Mouse (Mus musculus): ENCODE data around the gene Acap2.

Acap2 gene

DNA sequence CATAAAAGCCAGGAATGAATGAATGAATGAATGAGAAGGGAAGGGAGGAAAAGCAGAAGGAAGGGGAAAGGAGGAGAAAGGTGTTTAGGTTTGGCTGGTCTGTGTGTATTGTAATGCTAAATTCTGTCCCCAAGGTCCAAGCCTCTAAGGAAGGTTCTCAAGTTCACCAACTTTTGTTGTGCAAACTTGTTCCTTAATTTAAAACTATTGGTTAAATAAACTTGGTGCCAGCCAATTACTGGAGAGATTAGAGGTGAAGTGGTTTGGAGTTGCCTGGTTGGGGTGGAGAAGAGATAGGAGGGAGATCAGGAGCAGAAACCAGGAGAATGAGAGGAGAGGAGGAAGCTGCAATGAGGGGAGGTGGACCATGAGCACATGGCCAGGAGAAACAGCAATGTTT, 31.4 kb downstream of the Acap2 start:
- DNase-seq (ENCODE audit: low spot score in 2 of 2): no peak

DNA sequence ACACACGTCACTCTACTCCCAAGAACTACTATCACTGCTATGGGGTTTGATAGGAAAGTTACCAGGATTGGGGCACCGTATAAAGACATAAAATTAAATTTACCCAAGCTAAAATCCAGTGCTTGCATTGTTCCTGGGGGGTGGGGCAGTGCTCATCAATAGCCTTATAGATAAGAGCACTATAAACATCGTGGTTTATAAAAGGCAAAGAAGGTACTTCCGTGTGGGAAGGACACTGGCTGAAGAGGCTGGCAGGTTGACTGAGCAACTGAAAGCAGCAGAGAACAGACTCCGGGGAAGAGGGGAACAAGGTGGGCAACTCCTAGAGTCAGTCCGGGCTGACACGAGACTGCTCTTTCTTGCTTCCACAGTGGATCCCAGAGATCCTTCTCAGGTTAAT, 33.1 kb downstream of the Acap2 start:
- no peak for DNase-seq (ENCODE audit: low spot score in 2 of 2)

DNA sequence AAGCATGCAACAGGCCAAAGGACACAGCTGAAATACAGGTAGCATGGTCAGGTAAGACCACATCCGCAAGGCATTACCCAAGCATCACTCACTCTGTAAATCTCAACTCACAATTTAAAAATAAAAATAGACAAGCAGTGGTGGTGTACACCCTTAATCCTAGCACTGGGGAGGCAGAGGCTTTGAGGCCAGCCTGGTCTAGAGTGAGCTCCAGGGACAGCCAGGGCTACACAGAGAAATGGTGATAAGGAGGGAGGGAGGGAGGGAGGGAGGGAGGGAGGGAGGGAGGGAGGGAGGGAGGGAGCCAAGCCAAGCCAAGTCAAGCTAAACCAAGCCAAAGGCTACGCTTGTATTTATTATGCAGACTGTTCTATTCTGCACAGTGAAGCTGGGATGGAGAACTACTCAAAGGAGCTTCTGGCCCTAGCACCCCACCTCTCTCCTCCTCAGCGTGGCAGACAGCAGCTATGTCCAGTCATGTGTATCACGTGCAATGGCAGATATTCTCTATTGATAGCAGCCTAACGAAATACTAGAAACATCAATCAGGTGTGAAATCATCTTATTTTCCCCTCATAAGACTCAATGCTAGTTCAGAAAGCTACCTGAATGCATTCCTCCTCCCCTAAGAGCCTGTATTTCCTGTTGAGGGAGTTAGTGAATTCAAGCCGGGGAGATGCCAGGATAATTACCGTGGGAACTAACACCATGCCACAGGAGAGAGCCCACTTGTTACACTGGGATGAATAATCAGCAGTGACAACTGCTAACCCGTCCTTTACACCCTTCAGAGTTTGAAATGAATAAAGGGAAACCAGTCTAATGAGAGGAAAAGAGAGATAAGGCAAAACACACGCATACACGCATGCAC, 33.8 kb downstream of the Acap2 start:
- no peak for DNase-seq (ENCODE audit: low spot score in 2 of 2)

DNA sequence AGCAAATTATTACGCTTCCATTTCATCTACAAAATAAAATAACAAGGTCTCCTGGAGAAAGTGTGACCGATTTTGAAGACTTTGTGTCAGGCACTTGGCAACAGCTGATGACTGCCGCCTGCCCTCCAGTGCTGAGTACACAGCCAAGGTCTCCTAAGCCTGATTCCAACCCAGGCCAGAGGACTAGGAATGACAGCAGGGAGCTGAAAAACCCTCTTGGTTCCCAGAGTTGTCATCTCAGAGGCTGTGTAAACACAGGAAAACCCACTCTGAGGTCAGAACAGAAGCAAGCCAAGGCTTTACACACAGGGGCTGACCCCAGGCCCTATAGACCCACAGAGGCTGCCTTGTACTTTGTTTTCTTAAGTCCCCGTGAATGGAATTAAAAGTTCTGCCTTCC, 35.1 kb downstream of the Acap2 start:
- no peak for DNase-seq (ENCODE audit: low spot score in 2 of 2)

DNA sequence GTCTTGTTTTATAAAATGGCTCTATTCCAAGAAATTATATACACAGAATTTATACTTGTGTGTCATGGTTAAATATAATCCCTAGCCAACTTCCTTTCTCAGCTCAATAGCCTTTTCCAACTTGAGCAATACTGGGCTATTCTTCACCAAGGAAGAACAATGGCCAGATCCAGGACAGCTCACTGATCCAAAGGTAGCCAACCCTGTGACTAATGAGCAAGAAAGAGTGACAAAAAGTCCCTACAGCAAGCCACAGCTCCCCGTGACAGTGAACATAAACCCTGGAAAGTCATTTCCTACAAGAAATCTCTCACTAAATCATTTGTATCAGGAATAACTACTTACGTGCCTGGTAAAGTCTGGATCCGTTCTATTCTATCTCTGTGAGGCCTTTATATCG, 35.6 kb downstream of the Acap2 start:
- DNase-seq (ENCODE audit: low spot score in 2 of 2): no peak

DNA sequence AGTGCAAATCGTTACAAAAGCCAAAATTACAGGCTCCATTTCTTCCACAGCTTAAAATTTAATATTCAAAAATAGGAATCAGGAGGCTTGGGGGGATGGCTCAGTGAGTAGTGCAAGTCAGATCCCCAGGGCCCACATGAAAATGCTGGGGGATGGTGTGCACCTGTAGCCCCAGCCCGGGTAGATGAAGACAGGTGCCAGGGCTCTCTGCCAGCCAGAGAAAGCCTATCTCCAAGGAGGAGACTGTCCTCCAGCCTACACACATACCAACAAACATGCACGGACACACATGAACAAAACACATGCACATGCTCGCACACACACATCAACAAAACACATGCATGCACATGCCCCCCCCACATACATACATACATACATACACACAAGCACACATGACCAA, 36.9 kb downstream of the Acap2 start:
- no peak for DNase-seq (ENCODE audit: low spot score in 2 of 2)

DNA sequence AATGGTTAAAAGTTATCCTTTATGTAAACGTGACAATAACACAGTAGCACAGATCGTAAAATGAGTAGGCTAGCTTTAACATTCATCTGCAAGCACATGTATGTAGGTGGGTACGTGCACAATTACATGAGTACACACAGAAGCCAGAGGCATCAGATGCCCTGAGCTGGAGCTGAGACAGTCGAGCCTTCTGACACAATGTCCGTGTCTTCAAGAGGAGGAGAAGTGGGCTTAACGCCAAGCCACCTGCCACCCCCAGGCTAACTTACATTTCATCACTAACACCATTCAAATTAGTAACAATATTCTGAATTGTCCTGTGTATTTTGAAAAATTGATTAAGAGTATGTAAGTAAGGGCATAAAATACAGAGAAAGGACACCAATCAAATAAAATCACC, 40.6 kb downstream of the Acap2 start:
- DNase-seq (ENCODE audit: low spot score in 2 of 2): no peak

DNA sequence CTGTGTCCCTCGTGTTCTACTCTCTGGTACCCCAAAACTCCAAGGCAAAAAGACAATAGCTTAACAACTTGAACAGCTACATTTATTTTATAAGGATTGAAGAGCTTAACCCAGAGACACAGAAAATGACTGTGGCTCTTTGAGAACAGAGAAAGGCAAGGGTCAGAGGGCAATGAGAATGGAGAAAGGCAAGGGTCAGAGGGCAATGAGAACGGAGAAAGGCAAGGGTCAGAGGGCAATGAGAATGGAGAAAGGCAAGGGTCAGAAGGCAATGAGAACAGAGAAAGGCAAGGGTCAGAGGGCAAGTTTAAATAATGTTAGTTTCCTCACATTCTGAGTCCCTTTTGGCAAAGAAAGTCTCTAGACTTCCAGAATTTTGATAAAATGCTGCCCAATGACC, 41.6 kb downstream of the Acap2 start:
- DNase-seq (ENCODE audit: low spot score in 2 of 2): no peak

DNA sequence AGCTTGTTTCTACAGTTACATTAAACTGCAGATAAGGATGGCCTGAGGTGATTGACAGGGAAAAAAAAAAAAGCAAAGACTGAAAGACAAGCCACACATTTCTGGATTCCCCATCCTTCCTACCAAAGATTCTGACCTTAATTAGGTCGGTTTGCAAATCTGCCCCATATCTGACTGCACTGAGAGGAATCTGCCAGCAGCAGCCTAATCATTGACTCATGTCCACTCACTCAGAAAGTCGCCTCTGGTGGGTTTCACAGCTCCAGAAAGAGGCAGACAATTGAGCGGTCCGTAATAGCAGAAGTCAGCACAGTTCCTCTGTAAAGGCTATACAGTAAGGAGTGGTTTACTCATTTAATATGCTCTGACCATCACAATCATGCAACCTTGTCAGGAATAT, 51.2 kb downstream of the Acap2 start:
- DNase-seq (ENCODE audit: low spot score in 2 of 2): no peak

DNA sequence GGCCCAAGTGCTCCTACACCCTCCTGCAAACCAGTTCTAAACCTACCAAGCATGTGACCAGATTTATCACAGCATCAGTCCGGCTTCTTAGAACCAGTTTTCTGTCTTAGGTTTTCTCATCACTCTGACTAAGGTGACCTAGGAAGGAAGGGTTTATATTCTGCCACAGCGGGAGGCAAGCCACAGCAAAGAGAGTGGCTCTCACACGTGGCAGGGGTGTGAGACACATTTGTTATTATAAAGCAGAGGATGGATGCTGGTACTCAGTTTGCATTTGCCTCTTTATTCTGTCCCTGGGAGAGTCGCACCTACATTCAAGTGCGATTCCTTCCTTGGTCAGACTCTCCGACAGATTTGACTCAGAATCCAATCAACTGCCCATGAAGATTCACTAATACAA, 52.2 kb downstream of the Acap2 start:
- no peak for DNase-seq (ENCODE audit: low spot score in 2 of 2)

DNA sequence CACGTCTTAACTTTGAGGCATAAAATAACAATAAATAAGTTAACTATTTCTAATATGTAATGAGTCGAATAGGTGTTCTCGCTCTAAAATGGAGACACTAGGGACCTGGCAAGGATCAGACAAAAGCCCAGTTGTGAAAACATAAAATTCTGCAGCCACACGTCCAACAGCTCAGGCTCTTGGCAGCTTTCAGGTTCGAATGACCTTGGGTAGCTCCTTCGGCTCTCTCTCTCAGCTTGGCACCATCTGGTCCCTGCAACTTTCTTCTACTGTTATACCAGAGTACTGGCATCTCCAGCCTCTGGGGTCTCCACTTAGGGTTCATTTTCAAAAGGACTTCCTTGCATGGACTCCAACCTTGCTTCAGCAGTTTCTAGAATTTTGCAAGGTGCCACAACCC, 53.3 kb downstream of the Acap2 start:
- no peak for DNase-seq (ENCODE audit: low spot score in 2 of 2)

DNA sequence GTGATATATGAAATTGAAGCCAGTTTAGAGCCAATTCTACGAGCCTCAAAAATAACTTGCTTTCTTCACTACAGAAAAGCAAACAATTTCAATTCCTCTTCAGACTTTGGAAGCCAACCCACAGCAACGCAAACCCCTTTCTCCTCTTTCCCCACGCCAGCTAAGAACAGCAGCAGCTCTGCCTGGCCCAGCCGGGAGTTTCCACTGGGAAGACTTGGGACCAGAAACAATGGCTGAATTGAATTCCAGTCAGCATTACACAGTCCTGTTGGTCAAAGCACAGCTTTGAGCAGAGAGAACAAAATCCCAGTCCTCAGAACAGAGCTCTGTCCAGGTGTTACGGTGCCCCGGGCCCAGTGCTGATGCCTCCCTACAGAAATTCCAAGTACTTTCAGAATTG, 59.1 kb downstream of the Acap2 start:
- DNase-seq (ENCODE audit: low spot score in 2 of 2): no peak

DNA sequence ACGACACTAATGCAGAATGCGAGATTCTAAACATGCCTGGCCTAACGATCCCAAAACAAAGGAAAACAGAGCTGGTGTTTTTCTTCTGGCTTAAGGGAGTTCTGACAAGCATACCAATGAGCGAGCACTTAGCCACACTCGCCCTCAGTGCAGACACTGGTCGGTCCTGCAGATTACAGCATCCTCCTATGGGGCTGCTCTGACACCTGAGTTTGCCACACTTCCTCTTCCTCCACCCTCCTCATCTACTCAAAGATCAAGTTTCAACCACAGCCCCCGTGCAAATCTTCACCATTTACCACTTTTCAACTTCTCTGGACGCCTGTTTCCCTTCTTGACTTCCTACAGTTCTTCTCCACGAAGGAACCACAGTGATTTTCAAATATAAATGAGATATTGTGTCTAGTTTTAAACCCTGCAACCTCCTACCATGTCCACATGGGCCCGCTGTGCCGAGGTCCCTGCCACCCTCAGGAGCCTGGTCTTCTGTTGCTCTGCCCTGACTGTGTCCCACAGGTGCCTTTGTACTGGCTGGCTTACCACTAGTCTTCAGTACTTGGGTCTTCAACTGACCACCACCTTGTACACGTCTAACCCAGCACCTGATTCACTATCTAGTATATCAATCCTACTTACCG, 64.3 kb downstream of the Acap2 start:
- DNase-seq (ENCODE audit: low spot score in 2 of 2): no peak

DNA sequence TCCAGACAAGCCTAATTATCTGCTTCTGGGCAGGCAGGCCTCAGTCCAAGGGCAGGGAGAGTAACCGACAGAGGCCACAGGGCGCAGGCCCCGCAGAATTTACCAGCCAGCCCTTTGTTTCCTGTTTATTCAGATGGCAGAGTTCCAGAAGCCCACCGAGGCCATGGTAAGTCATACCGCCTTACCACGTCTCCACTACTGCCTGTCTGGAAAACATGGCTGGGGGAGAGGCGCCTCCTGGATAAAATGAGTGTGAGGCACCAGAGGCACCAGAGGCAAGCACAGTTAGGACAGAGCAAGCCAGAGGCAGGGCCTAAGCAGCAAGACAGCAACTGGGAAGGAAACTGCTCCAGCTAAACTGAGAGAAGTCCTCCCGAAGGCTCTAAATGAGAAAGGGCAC, 65.5 kb downstream of the Acap2 start:
- DNase-seq (ENCODE audit: low spot score in 2 of 2): no peak

DNA sequence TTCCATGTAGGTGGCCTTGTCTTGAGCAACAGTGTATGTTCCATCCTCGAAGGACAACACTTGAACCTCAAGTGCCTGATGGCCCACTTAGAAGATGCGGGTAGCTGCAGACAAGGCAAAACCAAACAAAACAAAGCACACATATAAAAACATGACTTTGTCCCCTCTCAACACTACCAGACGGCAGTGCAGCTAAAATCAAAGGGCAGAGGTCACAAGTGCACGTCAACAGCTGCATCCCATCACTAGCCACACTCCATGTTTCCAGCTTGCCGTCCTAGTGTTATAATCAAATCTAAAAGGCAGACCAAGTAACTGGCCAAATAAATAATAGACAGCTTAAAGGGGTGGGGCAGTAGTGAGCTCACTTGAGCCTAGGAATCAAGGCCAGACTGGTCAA, 69.5 kb downstream of the Acap2 start:
- DNase-seq (ENCODE audit: low spot score in 2 of 2): no peak

DNA sequence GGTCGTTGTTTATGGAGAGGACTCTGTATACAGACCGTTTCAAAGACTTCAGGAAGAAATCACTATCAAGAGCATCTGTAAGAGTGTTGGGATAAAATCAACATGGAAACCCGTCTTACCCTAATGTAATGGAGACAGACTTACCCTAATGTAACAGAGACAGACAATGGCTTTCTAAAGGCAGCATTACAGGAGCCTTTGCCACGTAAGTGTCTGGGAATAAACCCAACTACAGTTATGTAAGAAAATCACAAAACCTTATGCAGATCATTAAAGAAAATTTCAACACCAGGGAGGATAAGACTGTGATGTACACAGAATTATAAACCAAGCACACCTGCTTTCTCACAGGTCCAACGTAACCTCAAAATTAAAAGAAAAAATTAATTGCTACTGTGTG, 72.9 kb downstream of the Acap2 start:
- no peak for DNase-seq (ENCODE audit: low spot score in 2 of 2)

DNA sequence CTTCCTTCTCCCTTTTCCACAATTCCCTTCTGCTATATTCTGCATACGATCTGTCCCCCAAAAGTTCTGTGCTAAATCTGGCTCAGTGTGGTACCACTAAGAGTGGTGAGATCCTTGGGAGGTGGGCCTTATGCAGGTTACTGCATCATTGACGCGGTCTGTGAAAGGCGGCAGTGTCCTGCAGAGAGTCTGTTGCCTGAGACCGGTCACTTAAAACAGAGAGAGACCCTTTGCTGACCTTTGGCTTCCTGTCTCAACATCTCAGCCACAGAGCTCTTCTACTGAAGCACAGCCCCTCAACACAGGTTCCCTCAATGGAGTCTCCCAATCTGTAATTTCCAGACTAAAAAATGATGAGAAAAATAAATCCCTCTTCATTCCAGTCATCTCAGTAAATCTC, 76.1 kb downstream of the Acap2 start:
- DNase-seq (ENCODE audit: low spot score in 2 of 2): no peak

DNA sequence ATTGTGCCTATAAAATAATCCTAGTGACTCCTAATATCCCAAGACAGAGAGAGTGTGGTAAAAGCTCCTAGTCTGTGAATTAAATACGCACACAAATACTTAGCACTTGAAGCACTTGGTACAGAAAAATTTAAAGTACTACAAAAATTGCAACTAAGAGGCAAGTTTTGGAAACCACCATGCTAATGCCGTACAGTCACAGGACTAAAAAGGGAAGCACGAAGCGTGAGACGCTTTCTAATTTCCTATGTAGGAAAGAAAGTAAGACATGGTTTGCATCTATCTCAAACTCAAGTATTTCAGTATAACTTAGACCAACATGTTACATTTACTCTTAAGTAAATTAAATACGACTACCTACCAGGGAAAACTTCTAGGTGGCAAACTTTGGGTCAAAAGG, 79.4 kb downstream of the Acap2 start:
- DNase-seq (ENCODE audit: low spot score in 2 of 2): no peak

DNA sequence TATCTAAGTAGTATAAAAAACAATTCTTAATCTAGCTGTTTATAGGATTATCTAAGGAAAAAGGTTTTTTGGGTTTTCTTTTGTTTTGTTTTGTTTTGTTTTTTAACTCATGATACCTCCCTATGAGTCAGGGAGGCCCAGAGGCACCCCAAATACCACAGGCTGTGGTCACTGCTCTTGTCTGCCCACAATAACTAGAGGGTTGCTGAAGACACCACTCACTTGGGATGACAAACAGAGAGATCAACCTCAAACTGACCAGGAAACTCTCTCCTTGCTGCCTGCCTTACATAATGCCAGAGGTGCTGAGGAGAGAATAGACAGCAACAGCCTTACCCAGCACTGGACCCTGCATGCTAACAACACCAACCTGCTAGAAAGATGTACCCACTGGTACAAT, 87.4 kb downstream of the Acap2 start:
- no peak for DNase-seq (ENCODE audit: low spot score in 2 of 2)

DNA sequence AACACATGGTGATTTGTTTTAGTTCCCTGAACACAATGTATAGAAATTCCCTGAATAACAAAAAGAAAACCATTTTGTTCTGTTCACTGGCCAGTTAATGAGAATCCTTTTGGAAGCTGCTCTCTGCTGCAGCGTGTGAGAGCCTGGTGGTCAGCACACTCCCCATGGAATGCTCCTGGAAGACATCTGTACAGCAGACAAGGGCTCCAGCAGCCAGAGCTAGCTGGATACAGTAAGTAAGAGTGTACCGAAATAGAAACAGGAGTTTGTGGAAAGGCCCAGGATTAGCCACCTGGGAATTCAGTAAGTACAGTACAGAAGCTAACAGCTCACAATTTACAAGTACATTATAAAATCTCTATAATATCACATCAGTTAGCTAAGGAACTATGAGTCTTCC, 99.7 kb downstream of the Acap2 start:
- no peak for DNase-seq (ENCODE audit: low spot score in 2 of 2)

DNA sequence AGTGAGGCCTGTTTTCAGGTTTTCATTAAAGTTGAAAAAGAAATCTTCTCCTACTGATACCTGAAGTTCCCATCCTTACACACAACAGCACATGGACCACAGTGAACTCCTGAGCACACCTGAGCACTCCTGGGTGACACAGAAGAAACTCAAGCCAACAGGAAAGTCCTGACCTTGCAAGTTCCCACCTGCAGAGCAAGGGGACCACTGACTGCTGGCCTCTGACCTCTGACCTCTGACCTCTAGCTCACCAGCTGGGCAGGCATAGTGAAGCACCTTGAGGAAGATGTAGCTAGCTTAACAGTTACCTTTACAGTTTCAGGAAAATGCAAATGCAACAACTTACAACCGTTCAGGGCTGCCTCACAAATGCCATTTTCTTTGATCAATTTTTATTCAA, 101.1 kb downstream of the Acap2 start:
- no peak for DNase-seq (ENCODE audit: low spot score in 2 of 2)

DNA sequence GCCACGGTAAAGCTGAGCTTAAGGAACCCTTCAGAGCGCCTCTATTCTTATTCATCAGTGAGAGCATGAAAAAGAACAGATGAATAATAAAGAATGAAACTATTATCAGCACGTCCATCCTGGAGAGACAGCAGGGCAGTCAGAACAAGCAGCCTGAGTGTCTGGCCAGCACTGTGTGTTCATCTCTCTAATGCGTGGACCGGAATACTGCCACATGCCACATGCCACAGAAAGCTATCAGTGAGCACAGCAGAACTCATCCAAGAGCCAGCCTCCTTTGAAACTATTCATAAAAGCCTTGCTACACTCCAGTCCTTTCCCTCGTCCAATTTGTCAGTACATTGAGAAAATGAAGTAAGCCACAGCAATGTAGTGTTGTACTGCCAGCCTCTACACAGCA, 107.0 kb downstream of the Acap2 start:
- DNase-seq (ENCODE audit: low spot score in 2 of 2): no peak

DNA sequence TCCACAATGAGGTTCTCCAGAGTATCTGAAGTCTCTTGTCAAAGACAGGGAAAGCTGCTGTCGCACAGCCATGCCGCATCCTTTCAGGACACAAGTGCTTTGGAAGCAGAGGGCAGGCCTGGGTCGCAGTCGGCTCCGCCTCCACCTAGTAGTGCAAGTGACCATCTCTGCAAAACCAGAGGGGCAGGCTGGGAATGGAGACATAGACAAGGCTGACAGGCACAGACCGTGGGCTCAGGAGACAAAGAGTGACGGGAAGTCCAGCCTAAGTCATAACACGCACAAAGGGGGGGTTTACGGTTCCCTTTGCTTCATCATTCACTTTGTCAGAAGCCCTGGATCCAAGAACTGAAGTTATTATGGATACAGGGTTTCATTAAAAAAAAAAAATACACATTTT, 107.9 kb downstream of the Acap2 start:
- no peak for DNase-seq (ENCODE audit: low spot score in 2 of 2)

DNA sequence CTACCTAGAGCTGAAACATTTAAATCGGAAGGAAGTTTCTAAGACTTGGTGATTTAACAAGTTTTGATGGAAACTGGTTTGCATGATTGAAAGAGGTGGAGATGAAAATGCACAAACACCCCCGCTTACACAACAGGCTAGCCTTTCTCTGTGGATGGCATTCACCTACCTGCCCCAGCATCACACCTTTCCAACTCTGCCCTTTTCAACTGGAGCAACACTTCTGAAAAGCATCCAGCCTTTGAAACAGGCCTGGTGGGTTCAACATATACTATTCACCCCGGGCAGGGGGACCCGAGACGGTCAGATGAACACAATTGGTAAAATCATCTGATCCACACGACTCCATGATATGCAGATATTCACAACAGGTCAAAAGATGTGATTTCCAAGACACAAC, 119.2 kb downstream of the Acap2 start:
- DNase-seq (ENCODE audit: low spot score in 2 of 2): no peak
